Mouse (Mus musculus) layer of hippocampus, adult 6 months (tissue): Measurements from ENCODE around the gene C9. TPM values are rescaled to one million over a fixed set of nuclear protein-coding genes. Genes with fewer than 3 reads are reported as not detected.

Experiments used
- long read RNA-seq, 2 experiments: library from polyadenylated mRNA; unstranded; transcript quantifications; one replicate each; pipeline ENCODE4 v2.0.0; 2019 to 2020
- polyA plus RNA-seq: library from polyadenylated mRNA; unstranded; fragments of <200 nt; fragmentation: Nextera tagmentation; gene quantifications from 2 replicates; pipeline ENCODE4 v1.2.3, GENCODE M21; 2021

C9 gene
- polyA plus RNA-seq = not detected in 2 replicates
- long read RNA-seq, experiment 1 = 0 reads
- long read RNA-seq, experiment 2 = 0 reads

DNA sequence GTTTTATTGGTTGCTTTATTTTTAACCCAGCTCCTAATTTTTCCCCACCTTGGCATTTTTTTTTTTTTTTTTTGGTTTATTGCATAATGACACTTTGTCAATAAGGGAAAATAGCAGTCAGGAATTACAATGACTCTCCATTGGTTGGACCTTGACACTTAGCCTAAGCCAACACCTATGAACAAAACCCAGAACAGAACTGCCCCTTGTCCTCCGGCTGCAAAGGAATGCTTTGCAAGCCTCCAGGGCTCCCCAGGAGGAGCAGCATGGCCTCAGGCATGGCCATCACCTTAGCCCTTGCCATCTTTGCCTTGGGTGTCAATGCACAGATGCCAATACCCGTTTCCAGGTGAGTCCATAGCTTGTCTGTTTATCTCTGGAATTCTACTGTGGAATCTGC lies at the start of gene C9:
C9 (plus strand) TSS at position 193 of the 400 bp plus-strand sequence.

DNA sequence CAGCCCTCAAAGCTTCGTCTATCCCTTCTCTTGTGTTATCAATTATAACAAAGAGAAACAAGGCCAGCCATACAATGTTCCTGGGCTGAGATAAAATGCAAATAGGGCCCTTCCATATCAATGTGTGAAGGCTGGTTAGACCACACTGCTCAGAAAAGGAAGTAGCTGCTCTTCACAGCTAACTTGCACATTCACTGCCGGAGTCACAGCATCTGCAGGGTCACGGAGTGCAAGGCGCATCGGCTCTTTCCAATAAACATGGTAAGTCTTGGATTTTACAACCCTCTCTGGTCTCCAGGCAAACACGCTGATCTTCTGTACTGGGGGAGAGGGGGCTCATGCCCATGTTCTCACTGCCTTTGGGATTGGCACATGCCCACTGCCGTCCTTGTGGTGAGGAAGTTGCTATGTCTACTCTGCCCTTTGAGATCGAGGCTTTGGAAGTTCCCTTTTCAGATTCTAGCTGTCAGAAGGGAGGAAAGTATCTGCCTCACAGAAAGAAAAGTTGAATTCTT lies 77.6 kb downstream of the C9 start, which contains the start of gene Fyb:
Fyb (plus strand) TSS at position 201 of the 515 bp plus-strand sequence.

Other genes starting within 250 kb of the C9 start
- gene Dab2, start 145.5 kb upstream of the C9 start, polyA plus RNA-seq = 2.9 and 3.9 TPM in 2 replicates
- 5.2 and 5.3 TPM in 2 replicates for gene Fyb, start 77.5 kb downstream of the C9 start, polyA plus RNA-seq